In genomic region chr9:18041346-18041745, GRCm38 (mm10) we compare ENCODE assay signal across 17 mouse cellular contexts.
"Had no signal": no experiment of that assay in that cellular context is flagged by ENCODE, and none has a peak within 500 bp of the region (broad histone marks: within the 10 kb centered on the region; RNA-seq: fewer than 3 reads in every experiment).

No protein-coding gene starts in this region.

- DNase-seq: retina, postnatal 1 day; right cerebral cortex, adult 18-20 months; right cerebral cortex, postnatal 14 days; right cerebral cortex, postnatal 25 days; right cerebral cortex, postnatal 4 days; spleen, adult 18-20 months; thymus, adult 18-20 months; thymus, adult 2 months; thymus, postnatal 14 days; thymus, postnatal 25 days; thymus, postnatal 36 days; thymus, postnatal 4 days had no signal

- H3K27ac ChIP-seq: neural tube, embryonic 12.5 days; neural tube, embryonic 13.5 days; neural tube, embryonic 15.5 days; stomach, embryonic 15.5 days; stomach, postnatal 0 days had no signal

- H3K4me1 ChIP-seq: neural tube, embryonic 12.5 days; neural tube, embryonic 13.5 days; neural tube, embryonic 15.5 days; stomach, embryonic 15.5 days had no signal

- H3K4me3 ChIP-seq: neural tube, embryonic 12.5 days; neural tube, embryonic 13.5 days; neural tube, embryonic 15.5 days; stomach, embryonic 15.5 days had no signal

- H3K9me3 ChIP-seq: neural tube, embryonic 12.5 days; neural tube, embryonic 15.5 days; stomach, embryonic 15.5 days had no signal

- H3K36me3 ChIP-seq: neural tube, embryonic 12.5 days; neural tube, embryonic 13.5 days; neural tube, embryonic 15.5 days; stomach, embryonic 15.5 days had no signal

- H3K9ac ChIP-seq: neural tube, embryonic 12.5 days; neural tube, embryonic 13.5 days; neural tube, embryonic 15.5 days; stomach, embryonic 15.5 days had no signal
